Mouse (Mus musculus): ENCODE results near the gene Nmnat2. TPM values are rescaled to one million over a fixed set of nuclear protein-coding genes. Genes with fewer than 3 reads are reported as not detected.

The Nmnat2 gene
- total RNA-seq, 2 experiments from 2014 or later: 170 to 172 TPM

DNA sequence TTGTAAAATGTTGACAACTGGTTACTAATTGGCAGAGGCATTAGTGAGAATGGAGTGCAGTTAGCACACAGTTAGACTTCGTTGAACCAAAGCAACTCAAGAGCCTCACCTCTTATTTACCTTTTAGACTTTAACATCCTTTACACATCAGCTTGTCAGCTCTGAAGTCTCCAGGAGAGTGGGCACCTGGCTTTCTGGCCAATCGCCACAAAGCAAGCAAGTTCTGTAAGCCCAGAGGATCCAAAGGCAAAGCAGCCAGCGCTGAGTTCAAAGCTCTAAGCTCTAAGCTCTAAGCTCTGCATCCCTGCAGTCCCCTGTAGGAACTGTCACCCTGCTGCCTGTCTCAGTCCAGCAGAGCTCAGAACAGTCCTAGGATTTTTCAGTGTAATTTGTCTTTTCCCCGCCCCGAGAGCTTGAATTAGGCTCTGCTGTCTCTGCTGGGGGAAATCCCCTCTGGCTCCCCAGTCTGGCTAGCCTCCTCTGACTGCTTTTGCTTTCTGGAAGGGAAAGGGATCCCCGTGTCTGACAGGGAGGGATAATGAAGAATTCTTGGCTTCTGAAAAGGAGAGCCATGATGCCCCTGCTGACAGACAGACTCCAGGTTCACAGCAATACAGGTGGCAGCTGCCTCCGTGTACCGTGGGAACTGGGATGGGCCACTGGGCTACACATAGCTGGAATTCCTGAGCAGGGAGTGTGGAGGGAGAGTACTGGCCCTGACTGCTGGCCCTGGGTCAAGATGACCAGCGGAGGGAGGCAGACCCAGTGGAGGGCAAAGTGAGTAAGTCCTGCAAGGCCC, 136.8 kb downstream of the Nmnat2 start:
- no peak for DNase-seq (ENCODE audit: low spot score in 2 of 2)

GRCm38 (mm10) chr1:153092237-153092975, 137.6 kb downstream of the Nmnat2 start:
- peak; percentile 60 to 62 for DNase-seq (ENCODE audit: low spot score in 2 of 2)

DNA sequence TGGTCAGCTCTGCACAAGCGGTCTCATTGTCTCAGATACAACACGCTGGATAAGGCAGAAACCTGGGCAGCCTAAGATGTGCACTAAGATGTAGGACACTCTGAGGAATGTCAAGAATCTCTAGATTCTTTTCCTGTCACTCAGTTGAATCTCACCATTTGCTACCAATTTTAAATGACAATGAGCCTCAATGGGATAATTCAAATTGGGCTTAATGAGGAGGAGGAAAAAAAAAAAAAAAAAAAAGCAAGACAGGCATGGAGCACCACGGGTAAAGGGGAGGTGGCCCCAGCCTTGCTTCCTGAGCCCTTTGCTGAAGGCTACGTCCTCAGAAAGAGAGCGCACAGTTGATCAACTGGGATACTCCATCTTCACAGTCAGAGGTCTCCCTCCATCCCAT, 138.4 kb downstream of the Nmnat2 start:
- no peak for DNase-seq (ENCODE audit: low spot score in 2 of 2)

DNA sequence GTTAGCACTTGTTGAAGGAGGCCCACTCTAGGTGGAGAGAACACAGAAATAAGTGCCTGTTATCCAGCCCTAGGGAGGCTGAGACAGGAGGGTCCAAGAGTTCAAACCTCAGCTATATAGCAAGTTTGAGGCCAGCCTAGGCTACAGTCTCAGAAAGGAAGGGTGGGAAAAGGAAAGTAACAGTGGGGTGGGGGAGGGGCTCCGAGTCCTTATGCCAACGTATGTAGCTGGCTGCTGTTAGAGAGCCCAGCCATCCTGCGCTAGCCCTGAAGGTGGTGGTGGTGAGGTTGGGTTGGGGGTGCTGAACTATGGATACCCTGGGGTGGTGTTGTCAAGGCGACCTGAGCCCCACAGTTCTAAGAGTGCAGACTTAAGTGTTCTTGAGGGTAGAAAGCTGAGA, 138.8 kb downstream of the Nmnat2 start:
- no peak for DNase-seq (ENCODE audit: low spot score in 2 of 2)

DNA sequence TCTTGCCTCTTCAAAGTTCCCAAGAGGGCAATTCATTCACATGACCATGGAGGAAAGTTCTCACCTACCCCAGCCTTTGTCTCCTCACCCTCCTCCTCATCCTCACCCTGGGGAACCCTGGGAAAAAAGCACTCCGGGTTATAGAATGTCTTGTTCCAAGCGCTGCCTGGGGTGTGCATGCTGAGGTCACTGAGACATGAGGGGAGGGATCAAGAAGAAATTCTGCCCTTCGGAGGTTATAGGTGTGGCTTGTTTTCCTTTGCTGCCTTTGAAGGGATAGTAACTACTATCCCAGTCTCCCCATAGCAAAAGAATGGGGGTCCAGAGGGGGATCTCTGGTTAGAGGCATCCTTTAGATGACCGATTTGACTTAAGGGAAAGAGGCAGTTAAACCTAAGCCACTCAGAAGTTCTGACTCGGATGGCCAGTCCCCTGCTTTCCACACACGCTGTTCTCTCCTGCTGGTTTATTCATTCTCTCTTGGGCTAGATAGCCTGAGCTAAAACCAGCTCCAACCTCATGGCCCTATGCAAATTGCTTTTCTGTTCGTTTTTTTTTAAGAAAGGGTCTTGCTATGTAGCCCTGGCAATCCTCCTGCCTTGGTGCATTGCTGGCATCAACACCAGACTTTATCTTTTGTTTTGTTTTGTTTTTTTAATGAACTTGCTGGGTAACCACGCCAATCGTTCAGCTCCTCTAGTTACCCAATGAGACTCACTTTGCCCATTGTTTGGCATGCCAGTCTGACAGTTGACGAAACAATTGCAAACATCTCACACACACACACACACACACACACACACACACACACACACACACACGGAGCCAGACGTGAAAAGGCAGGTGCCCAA, 139.7 kb downstream of the Nmnat2 start:
- no peak for DNase-seq (ENCODE audit: low spot score in 2 of 2)

DNA sequence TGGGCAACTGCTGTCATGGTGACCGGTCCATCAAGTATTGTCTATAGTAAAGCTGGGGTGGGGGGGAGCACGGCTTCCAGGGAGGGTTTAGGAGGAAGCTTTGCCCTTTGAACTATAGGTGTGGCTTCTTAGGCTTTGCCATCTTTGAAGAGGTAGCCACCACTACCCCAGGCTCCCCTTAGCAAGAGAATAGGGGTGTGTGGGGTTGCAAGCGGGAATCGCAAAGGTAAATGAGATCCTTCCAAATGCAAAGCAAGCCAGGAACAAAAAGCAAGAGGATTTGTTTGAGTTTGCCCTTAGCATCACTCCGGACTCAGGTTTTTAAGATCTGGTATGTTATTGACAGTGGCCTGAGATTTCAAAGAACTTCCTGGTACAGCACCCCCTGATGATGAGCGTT, 140.5 kb downstream of the Nmnat2 start:
- DNase-seq (ENCODE audit: low spot score in 2 of 2): no peak

GRCm38 (mm10) chr1:153095826-153096727, 141.3 kb downstream of the Nmnat2 start:
- DNase-seq (ENCODE audit: low spot score in 2 of 2): no peak

- no peak for DNase-seq (ENCODE audit: low spot score in 2 of 2)
These were observed 142.4 kb downstream of the Nmnat2 start for GRCm38 (mm10) chr1:153097017-153097675.

DNA sequence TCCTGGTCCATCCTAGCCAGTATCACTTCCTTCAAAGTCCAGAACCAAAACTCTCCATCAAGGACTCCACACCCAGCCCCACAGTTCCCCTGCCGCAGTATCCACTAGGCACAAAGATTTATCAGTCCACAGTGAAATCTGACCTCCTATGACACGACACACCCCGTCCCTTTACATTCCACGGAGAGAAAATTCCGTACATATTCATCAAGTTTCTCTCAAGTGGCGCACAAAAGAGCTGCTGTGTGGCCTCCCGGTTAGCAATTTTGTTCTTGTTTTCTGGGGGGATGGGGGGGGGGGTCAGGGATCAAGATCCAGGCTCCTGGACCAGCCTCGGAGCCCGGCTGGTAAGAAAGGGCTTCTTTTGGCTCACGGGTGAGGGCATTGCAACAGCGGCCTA, 143.8 kb downstream of the Nmnat2 start:
- no peak for DNase-seq (ENCODE audit: low spot score in 2 of 2)

GRCm38 (mm10) chr1:153100912-153101311, 146.1 kb downstream of the Nmnat2 start:
- DNase-seq (ENCODE audit: low spot score in 2 of 2): no peak

- peak; percentile 40 to 69 for DNase-seq (ENCODE audit: low spot score in 2 of 2)
These were observed 146.6 kb downstream of the Nmnat2 start for GRCm38 (mm10) chr1:153101327-153101880.

GRCm38 (mm10) chr1:153102296-153103185, 147.7 kb downstream of the Nmnat2 start:
- DNase-seq (ENCODE audit: low spot score in 2 of 2): no peak

DNA sequence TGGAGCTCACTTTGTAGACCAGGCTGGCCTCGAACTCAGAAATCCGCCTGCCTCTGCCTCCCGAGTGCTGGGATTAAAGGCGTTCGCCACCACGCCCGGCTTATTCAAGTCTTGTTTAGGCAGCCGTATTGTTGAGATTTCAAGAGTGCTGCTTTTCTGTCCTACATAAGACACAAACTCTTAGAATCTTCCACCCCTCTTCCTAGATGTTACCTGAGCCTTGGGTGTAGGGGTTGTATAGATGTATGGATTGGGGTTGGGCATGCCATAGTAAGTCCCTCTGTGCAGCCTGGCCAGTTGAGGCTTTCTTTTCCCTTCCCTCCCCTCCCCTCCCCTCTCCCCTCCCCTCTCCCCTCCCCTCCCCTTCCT, 148.4 kb downstream of the Nmnat2 start:
- no peak for DNase-seq (ENCODE audit: low spot score in 2 of 2)

DNA sequence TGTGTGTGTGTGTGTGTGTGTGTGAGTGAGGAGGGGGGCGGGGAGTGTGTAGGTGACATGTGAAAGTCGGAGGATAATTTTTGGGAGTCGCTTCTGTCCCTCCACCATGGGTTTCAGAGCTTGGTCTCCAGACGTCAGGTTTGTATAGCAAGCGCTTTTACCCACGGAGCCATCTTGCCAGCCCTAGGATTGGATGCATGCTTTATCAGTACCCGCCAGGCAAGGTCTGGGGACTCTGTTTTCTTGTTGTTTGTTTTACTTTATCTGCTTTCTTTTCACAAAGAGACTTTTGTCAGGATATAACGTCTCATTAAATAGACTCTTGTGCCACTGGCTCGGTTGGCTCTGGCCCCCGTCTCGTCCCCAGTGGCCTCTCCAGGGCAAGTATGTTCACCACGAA, 150.0 kb downstream of the Nmnat2 start:
- no peak for DNase-seq (ENCODE audit: low spot score in 2 of 2)

DNA sequence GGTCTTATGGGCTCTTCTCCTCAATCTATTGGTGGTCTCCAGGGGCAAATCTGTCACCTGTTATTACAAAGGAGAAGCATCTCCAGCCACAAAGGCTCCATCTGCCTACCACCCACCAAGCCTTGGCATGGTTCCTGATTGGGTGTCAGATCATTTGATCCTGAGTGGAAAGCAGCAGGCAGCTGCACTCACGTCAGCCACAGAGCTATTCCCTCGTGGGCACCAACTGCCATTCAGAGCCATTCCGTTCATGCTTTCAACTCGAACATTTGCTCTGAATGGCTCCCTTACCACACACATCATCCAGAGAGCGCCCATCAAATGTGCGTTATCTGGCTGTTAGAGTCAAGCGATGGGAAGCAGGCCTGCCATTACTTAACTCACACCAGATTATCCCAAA, 153.1 kb downstream of the Nmnat2 start:
- no peak for DNase-seq (ENCODE audit: low spot score in 2 of 2)

DNA sequence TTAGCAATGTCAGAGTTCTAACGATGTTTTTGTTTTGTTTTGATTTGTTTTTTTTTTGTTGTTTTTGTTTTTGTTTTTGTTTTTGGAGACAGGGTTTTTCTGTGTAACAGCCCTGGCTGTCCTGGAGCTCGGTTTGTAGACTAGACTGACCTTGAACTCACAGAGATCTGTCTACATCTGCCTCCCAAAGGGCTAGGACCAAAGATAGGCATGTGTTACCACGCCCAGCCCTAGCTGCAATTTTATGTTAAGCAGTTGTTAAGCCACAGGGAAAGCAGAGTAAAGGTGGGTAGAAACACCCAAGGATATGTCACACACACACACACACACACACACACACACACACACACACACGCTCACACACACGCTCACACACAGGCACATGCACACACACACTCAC, 154.6 kb downstream of the Nmnat2 start:
- no peak for DNase-seq (ENCODE audit: low spot score in 2 of 2)

DNA sequence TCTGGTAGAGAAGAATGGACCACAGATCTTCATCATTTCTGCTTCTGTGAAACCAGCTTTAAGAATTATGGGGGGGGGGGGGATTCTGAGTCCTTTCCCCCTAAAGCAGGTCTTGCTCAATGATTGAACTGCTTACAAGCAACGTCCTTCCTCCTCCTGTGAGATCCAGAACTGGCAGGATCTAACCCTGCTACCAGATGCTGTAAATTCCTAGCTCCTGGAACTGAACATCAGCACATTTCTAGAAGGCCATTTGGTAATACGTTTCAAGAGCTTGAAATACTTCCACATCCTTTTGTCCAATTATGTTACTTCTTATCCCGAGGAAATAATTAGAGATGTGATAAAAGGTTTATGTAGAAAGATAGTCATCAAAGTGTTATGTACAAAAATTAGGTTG, 155.0 kb downstream of the Nmnat2 start:
- DNase-seq (ENCODE audit: low spot score in 2 of 2): no peak

DNA sequence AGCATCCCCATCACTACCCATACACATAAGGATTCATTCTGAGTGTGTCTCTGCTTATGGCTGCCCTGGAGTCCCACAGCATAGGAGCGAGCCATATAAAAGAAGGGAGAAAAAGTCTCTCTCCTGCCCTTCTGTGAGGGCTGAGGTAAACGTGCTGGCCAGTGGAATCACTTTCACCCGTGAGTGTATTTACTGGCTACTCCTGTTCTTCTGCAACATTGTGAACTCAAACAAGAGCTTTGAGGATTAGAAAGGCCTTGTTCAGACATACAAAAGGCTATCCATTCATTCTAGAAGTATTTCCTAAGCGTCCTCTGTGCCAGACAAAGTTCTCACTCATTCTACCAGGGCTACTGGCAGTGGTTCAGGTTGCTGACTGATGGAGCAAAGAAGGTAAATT, 156.8 kb downstream of the Nmnat2 start:
- no peak for DNase-seq (ENCODE audit: low spot score in 2 of 2)

GRCm38 (mm10) chr1:153115315-153115714, 160.5 kb downstream of the Nmnat2 start:
- no peak for DNase-seq (ENCODE audit: low spot score in 2 of 2)

All from left cerebral cortex, adult 18-20 months (tissue).